Mouse (Mus musculus) stomach, postnatal 0 days (tissue): ENCODE results near the gene Zbtb32. TPM values are rescaled to one million over a fixed set of nuclear protein-coding genes. Genes with fewer than 3 reads are reported as not detected.

Source experiments
- ATAC-seq: fragments of 200-750 bp; cut with Nextera tagmentation; 2 replicates; pipeline ENCODE4 v1.8.0; 2017; ENCODE audit not compliant: low FRiP score, low TSS enrichment
- DNase-seq: peaks from one replicate; pipeline ENCODE4 v3.0.0-alpha.2; 2016; ENCODE audit warnings: low spot score
- H3K27ac ChIP-seq: fragments of 300-500 bp; sonication (generic); replicated peaks from 2 replicates; pipeline ENCODE4 v1.5.1; 2014; ENCODE audit warnings: mild to moderate bottlenecking, control low read depth
- H3K27me3 ChIP-seq: fragments of 300-500 bp; sonication (generic); 2 replicates; pipeline ENCODE4 v1.6.1; 2014; ENCODE audit warnings: low read length; ENCODE audit not compliant: control insufficient read depth, insufficient read depth
- H3K36me3 ChIP-seq: fragments of 300-500 bp; sonication (generic); 2 replicates; pipeline ENCODE4 v1.6.1; 2014; ENCODE audit warnings: low read length, mixed read lengths; ENCODE audit not compliant: control insufficient read depth, insufficient read depth
- H3K4me1 ChIP-seq: fragments of 300-500 bp; sonication (generic); replicated peaks from 2 replicates; pipeline ENCODE4 v1.6.1; 2014; ENCODE audit warnings: antibody characterized with exemption; ENCODE audit not compliant: control insufficient read depth, insufficient read depth
- H3K4me2 ChIP-seq: fragments of 300-500 bp; sonication (generic); replicated peaks from 2 replicates; pipeline ENCODE4 v1.6.1; 2014; ENCODE audit warnings: low read depth, mild to moderate bottlenecking, control low read depth, moderate library complexity
- H3K4me3 ChIP-seq: fragments of 300-500 bp; sonication (generic); 2 replicates; pipeline ENCODE4 v1.5.1; 2014; ENCODE audit warnings: low read depth, low read length, control low read depth
- H3K9ac ChIP-seq: fragments of 300-500 bp; sonication (generic); 2 replicates; pipeline ENCODE4 v1.6.1; 2014; ENCODE audit warnings: mild to moderate bottlenecking, low read length, control low read depth, mixed read lengths
- H3K9me3 ChIP-seq: fragments of 300-500 bp; sonication (generic); 2 replicates; pipeline ENCODE4 v1.6.1; 2016; ENCODE audit warnings: low read length; ENCODE audit not compliant: control insufficient read depth
- CTCF ChIP-seq: IDR thresholded peaks from 2 replicates; pipeline ENCODE4 v1.5.1; 2016; ENCODE audit warnings: antibody characterized with exemption, low read depth, mild to moderate bottlenecking, moderate library complexity
- EP300 ChIP-seq: optimal IDR thresholded peaks from 2 replicates; pipeline ENCODE3; 2016; ENCODE audit warnings: antibody characterized with exemption
- WGBS: fragments of 180-500 bp; shearing (Covaris S2); extraction: QIAGEN DNeasy Blood & Tissue Kit; methylation state at CpG from one replicate; pipeline ENCODE4 v1.1.7; 2014; 5-methylcytosine and 5-hydroxymethylcytosine counted together
- polyA plus RNA-seq: library from polyadenylated mRNA; unstranded; fragments of >200 nt; fragmentation: Nextera tagmentation; extraction: Ambion mirVana; gene quantifications from 2 replicates; pipeline ENCODE4 v1.2.1, GENCODE M21; 2015

Gene Zbtb32
- polyA plus RNA-seq, 1 experiment from 2014 or later = 1.6 TPM

DNA sequence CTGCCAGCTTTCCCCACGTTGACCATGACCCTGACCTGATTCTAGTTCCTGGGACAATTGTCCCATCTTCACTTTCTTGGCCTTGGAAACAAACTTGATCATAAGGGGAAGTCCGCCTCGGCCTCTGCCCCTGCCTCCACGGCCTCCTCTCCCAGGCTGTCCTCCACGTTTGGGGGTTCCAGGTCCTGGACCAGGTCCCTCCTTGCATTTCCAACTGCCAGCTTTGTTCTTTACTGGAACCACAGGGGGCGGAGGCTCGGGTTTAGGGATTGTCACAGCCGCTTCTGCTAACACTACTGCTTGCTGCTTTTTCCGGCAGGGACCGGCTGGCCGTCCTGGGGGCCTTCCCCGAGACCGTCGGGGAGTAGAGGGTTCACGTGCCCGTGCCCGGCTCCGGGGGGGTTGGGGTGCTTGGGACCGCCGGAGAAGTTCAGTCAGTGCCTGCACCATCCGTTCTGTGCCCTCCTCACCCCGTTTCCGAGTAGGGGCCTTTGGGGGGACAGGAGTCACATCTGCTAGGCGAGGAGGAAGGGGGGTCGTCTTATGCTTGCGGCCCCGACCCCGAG is 12.2 kb downstream of the Zbtb32 start:
- H3K36me3 ChIP-seq = peaks cover 33% of the 10 kb centered on the region
- 88% methylated on average over 28 of the region's 28 CpGs for WGBS
- no peaks in the 10 kb centered on the region for H3K27me3 ChIP-seq
- TF ChIP-seq CTCF (no peak), EP300 (no peak)
- no peak for ATAC-seq
- no peak overlapping the region for H3K4me3 ChIP-seq
- H3K4me1 ChIP-seq = peaks cover 3% of the 10 kb centered on the region; the same call in 1 of the 2 replicates
- no peak overlapping the region for H3K27ac ChIP-seq
- no peak overlapping the region for H3K4me2 ChIP-seq
- no peak for DNase-seq
- peak overlapping the region; percentile 98 for H3K9ac ChIP-seq
- H3K9me3 ChIP-seq = no peaks in the 10 kb centered on the region

- no peaks in the 10 kb centered on the region for H3K9me3 ChIP-seq
- ATAC-seq (no peak), DNase-seq (no peak)
- H3K27ac ChIP-seq = no peak overlapping the region
- H3K9ac ChIP-seq = no peak overlapping the region
- peaks cover 43% of the 10 kb centered on the region for H3K36me3 ChIP-seq
- peaks cover 3% of the 10 kb centered on the region; the same call in 1 of the 2 replicates for H3K4me1 ChIP-seq
- WGBS = 99% methylated on average over 7 of the region's 7 CpGs
- H3K4me2 ChIP-seq = no peak overlapping the region
- H3K27me3 ChIP-seq = no peaks in the 10 kb centered on the region
- no peak for TF ChIP-seq CTCF
- TF ChIP-seq EP300 = no peak
- no peak overlapping the region for H3K4me3 ChIP-seq
These were observed 13.5 kb downstream of the Zbtb32 start for GRCm38 (mm10) chr7:30585170-30585569.

GRCm38 (mm10) chr7:30584339-30584738 is 14.4 kb downstream of the Zbtb32 start:
- 0 out of 2 replicates have a peak, but pooled peaks cover 3% of the 10 kb centered on the region for H3K4me1 ChIP-seq
- TF ChIP-seq CTCF = no peak
- TF ChIP-seq EP300 = no peak
- H3K9me3 ChIP-seq = no peaks in the 10 kb centered on the region
- no peak overlapping the region for H3K9ac ChIP-seq
- no peak overlapping the region for H3K27ac ChIP-seq
- peaks cover 52% of the 10 kb centered on the region for H3K36me3 ChIP-seq
- H3K4me2 ChIP-seq = no peak overlapping the region
- no peak for DNase-seq
- H3K4me3 ChIP-seq = no peak overlapping the region
- no peaks in the 10 kb centered on the region for H3K27me3 ChIP-seq
- WGBS = 93% methylated on average over 10 of the region's 10 CpGs
- ATAC-seq = no peak

GRCm38 (mm10) chr7:30581547-30581946 is 17.2 kb downstream of the Zbtb32 start:
- ATAC-seq (no peak), DNase-seq (no peak)
- no peaks in the 10 kb centered on the region for H3K27me3 ChIP-seq
- WGBS = 92% methylated on average over 16 of the region's 16 CpGs
- no peaks in the 10 kb centered on the region for H3K9me3 ChIP-seq
- H3K36me3 ChIP-seq = peaks cover 73% of the 10 kb centered on the region
- no peak for TF ChIP-seq EP300
- no peak for TF ChIP-seq CTCF
- no peak overlapping the region for H3K9ac ChIP-seq
- no peak overlapping the region for H3K4me3 ChIP-seq
- no peak overlapping the region for H3K4me2 ChIP-seq
- no peaks in the 10 kb centered on the region for H3K4me1 ChIP-seq
- no peak overlapping the region for H3K27ac ChIP-seq

DNA sequence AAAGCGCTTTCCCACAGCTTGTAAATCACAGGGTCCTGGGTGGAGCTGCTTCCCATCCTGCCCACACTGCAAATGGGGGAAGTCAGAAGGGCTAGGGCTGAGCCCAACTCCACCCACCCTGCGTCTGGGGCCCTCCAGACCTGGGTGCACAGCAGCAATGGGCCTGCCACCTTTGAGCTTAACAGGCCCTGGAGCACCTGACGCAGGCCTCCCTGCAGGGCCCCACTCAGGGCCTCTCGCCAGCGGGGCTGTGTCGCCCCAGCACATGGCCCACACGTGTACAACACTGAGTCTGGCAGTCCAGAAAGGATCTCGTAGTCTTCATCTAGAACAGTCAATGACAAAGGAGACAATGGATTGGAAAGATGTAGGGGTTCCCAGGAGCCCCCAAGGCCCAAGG is 18.8 kb downstream of the Zbtb32 start:
- Histone ChIP-seq H3K27me3 (no peaks in the 10 kb centered on the region), H3K9ac (no peak overlapping the region), H3K4me2 (no peak overlapping the region), H3K9me3 (no peaks in the 10 kb centered on the region), H3K4me1 (no peaks in the 10 kb centered on the region), H3K4me3 (no peak overlapping the region), H3K36me3 (peaks cover 81% of the 10 kb centered on the region), H3K27ac (no peak overlapping the region)
- no peak for TF ChIP-seq CTCF
- WGBS = 92% methylated on average over 8 of the region's 8 CpGs
- ATAC-seq (no peak), DNase-seq (no peak)

DNA sequence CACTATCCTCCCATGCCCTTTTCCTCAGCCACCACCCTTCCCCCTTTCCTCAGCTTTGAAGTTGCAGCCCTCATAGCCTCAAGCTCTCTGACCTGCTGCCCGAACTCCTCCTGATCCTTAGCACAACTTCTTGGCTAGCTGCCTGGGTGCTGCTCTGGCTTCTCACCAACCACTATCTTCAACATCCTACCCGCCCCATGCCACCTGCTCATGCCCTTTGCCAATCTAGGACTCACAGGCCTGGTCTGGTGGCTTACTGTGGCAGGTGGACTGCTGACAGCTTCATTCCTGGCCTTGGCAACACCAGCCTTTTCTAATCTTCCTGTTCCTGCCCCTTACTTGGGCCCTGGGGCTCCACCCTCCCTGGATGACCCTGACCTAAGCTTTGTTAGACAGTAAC is 25.7 kb downstream of the Zbtb32 start:
- TF ChIP-seq EP300 (no peak), CTCF (no peak)
- no peaks in the 10 kb centered on the region for H3K27me3 ChIP-seq
- ATAC-seq (no peak), DNase-seq (no peak)
- H3K9ac ChIP-seq = no peak overlapping the region
- H3K4me3 ChIP-seq = no peak overlapping the region
- H3K4me1 ChIP-seq = no peaks in the 10 kb centered on the region
- WGBS = 64% methylated on average over 2 of the region's 2 CpGs
- no peaks in the 10 kb centered on the region for H3K9me3 ChIP-seq
- peaks cover 69% of the 10 kb centered on the region for H3K36me3 ChIP-seq
- no peak overlapping the region for H3K4me2 ChIP-seq
- no peak overlapping the region for H3K27ac ChIP-seq
